Mouse (Mus musculus): Measurements from ENCODE around the gene Fsd2. TPM values are rescaled to one million over a fixed set of nuclear protein-coding genes. Genes with fewer than 3 reads are reported as not detected.

Fsd2 gene
- polyA plus RNA-seq (2017; shearing (Covaris generic)) = 1.00 TPM

GRCm38 (mm10) chr7:81566892-81567291 lies at the start of gene Fsd2:
Fsd2 (minus strand) TSS chr7:81566944.

GRCm38 (mm10) chr7:81571108-81571940 lies 4.6 kb upstream of the Fsd2 start, which contains the start of gene Whamm:
Whamm (plus strand) TSS chr7:81571266.

DNA sequence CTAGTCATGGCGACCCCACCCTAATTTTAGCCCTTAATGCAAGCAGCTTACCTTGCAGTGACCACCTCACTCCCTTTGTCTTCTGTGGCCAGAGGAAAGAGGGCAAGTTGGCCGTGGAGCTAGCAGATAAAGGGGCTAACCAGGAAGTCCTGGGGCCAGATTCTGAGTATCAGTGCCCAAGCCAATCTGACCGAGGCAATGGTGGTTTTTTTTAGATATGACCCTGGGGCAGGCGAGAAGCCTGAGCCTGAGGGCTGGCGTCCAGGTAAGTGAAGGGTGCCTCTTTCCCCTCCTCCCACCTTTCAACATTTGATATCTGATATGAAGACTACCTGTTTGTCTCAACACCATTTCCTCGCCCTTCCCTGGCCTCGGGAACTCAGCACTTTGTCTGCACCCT lies 68.6 kb downstream of the Fsd2 start, which contains the start of gene BC048679:
Gene BC048679, minus strand, starts transcription at position 101 of the 400 bp plus-strand sequence.

GRCm38 (mm10) chr7:81493331-81494021 lies 73.3 kb downstream of the Fsd2 start, which contains the start of gene Ap3b2:
Ap3b2 (minus strand) TSS chr7:81493925.

Other genes starting within 250 kb of the Fsd2 start
- 931 TPM for gene Rps17, start 221.7 kb downstream of the Fsd2 start, polyA plus RNA-seq (2017; shearing (Covaris generic))
- not detected for gene Cpeb1, start 111.5 kb downstream of the Fsd2 start, polyA plus RNA-seq (2017; shearing (Covaris generic))
- not detected for gene Ap3b2, start 73.0 kb downstream of the Fsd2 start, polyA plus RNA-seq (2017; shearing (Covaris generic))
- not detected for gene BC048679, start 68.7 kb downstream of the Fsd2 start, polyA plus RNA-seq (2017; shearing (Covaris generic))
- 45.9 TPM for gene Whamm, start 4.3 kb upstream of the Fsd2 start, polyA plus RNA-seq (2017; shearing (Covaris generic))
- 0.05 TPM for gene Homer2, start 140.6 kb upstream of the Fsd2 start, polyA plus RNA-seq (2017; shearing (Covaris generic))
- 157 TPM for gene Ramac, start 196.0 kb upstream of the Fsd2 start, polyA plus RNA-seq (2017; shearing (Covaris generic))
- 40.9 TPM for gene 3110040N11Rik, start 222.5 kb upstream of the Fsd2 start, polyA plus RNA-seq (2017; shearing (Covaris generic))

All from naive thymus-derived CD4-positive, alpha-beta T cell, adult 5 months (primary cell).